Mouse (Mus musculus) embryonic facial prominence, embryonic 15.5 days (tissue): ENCODE data around the gene Sv2b. TPM values are rescaled to one million over a fixed set of nuclear protein-coding genes. Genes with fewer than 3 reads are reported as not detected.

Source experiments
- ATAC-seq: fragments of 200-750 bp; cut with Nextera tagmentation; 2 replicates; pipeline ENCODE4 v1.8.0; 2017; ENCODE audit warnings: low read depth, moderate TSS enrichment; ENCODE audit not compliant: insufficient number of reproducible peaks, low FRiP score, low TSS enrichment
- H3K27ac ChIP-seq: fragments of 300-500 bp; sonication (generic); replicated peaks from 2 replicates; pipeline ENCODE4 v1.5.1; 2015; ENCODE audit warnings: mild to moderate bottlenecking, inconsistent platforms
- H3K27me3 ChIP-seq: fragments of 300-500 bp; sonication (generic); 2 replicates; pipeline ENCODE4 v1.6.1; 2015; ENCODE audit warnings: inconsistent platforms
- H3K36me3 ChIP-seq: fragments of 300-500 bp; sonication (generic); 2 replicates; pipeline ENCODE4 v1.6.1; 2015; ENCODE audit warnings: mild to moderate bottlenecking, inconsistent platforms
- H3K4me1 ChIP-seq: fragments of 300-500 bp; sonication (generic); 2 replicates; pipeline ENCODE4 v1.6.1; 2015; ENCODE audit warnings: inconsistent platforms
- H3K4me2 ChIP-seq: fragments of 300-500 bp; sonication (generic); replicated peaks from 2 replicates; pipeline ENCODE4 v1.6.1; 2015; ENCODE audit warnings: mild to moderate bottlenecking, inconsistent platforms
- H3K4me3 ChIP-seq: fragments of 300-500 bp; sonication (generic); replicated peaks from 2 replicates; pipeline ENCODE4 v1.5.1; 2015; ENCODE audit warnings: mild to moderate bottlenecking, inconsistent platforms
- H3K9ac ChIP-seq: fragments of 300-500 bp; sonication (generic); 2 replicates; pipeline ENCODE4 v1.6.1; 2015; ENCODE audit warnings: inconsistent platforms
- H3K9me3 ChIP-seq: fragments of 300-500 bp; sonication (generic); replicated peaks from 2 replicates; pipeline ENCODE4 v1.6.1; 2016; ENCODE audit warnings: inconsistent platforms
- WGBS: fragments of 180-500 bp; shearing (Covaris S2); methylation state at CpG from one replicate; pipeline ENCODE4 v1.1.7; 2015; 5-methylcytosine and 5-hydroxymethylcytosine counted together
- polyA plus RNA-seq: library from polyadenylated mRNA; unstranded; fragments of >200 nt; fragmentation: Nextera tagmentation; extraction: Ambion mirVana; gene quantifications from 2 replicates; pipeline ENCODE4 v1.2.1, GENCODE M21; 2015

Gene Sv2b
- polyA plus RNA-seq, 1 experiment from 2014 or later = 2.3 TPM

DNA sequence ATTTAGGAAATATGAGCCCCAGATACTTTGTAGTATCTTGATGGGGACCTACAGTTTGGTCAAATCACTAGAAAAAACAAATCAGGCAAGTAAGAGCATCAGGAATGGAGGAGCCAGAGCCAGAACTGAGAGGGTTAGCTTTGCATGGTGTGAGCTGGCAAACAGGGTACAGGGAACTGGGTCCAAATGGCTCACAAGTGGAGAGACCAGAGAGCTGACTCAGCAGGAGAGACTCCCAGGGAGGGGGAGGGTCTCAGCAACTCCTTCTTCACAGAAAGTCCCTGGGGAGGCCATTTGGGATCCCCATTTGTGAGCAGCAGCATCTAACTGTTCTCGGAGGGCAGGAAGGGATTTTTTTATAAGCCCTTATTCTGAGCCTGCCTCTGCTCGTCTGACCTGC, 18.5 kb downstream of the Sv2b start:
- H3K27ac ChIP-seq = no peak overlapping the region
- no peak overlapping the region for H3K4me2 ChIP-seq
- no peaks in the 10 kb centered on the region for H3K36me3 ChIP-seq
- 38% methylated on average over 2 of the region's 2 CpGs for WGBS
- H3K4me3 ChIP-seq = no peak overlapping the region
- no peaks in the 10 kb centered on the region for H3K4me1 ChIP-seq
- no peak for ATAC-seq
- H3K27me3 ChIP-seq = no peaks in the 10 kb centered on the region
- H3K9me3 ChIP-seq = no peaks in the 10 kb centered on the region
- H3K9ac ChIP-seq = no peak overlapping the region

DNA sequence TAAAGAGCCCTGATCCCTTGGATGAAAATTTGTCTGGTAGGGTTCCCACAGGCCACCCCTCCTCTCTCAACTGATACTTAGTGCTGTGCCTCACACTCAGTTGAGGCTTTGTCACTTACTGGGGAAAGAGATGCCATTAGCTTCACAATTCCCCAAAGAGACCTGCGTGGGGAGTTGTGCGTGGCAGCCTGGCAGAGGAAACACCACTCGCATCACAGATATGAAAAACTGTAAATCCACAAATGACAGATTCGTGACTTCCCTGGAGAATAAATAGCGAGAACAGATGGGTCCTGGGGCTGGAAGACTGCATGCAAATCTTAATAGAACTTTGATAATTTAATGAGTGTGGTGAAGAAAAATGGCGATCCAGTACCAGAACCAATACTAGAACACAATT, 21.8 kb downstream of the Sv2b start:
- no peaks in the 10 kb centered on the region for H3K27me3 ChIP-seq
- no peak overlapping the region for H3K4me3 ChIP-seq
- no peak overlapping the region for H3K27ac ChIP-seq
- H3K9me3 ChIP-seq = no peaks in the 10 kb centered on the region
- H3K4me1 ChIP-seq = no peaks in the 10 kb centered on the region
- ATAC-seq = no peak
- H3K9ac ChIP-seq = no peak overlapping the region
- 88% methylated on average over 6 of the region's 6 CpGs for WGBS
- H3K36me3 ChIP-seq = no peaks in the 10 kb centered on the region
- H3K4me2 ChIP-seq = no peak overlapping the region

DNA sequence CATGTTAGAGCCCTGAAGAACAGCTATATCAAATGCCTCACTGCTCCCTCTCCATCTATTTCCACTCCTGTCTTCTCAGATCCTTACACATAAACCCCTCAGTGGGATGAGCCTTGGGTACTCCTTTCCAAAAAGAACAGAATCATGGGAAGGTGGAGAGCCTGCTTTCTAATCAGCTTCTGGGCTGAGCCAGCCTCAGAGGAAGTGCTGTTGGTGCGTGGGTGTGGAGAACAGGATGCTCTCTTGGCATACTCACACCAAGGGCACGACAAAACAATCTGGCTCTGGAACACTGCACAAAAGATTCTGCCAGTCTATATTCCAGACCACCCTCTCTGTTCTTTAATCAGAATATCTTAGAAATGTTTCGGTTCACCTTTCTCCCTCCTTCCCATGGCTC, 26.1 kb downstream of the Sv2b start:
- Histone ChIP-seq H3K4me1 (no peaks in the 10 kb centered on the region), H3K36me3 (no peaks in the 10 kb centered on the region), H3K4me3 (no peak overlapping the region), H3K27ac (no peak overlapping the region), H3K9me3 (no peaks in the 10 kb centered on the region), H3K27me3 (no peaks in the 10 kb centered on the region; the same call in 1 of the 2 replicates), H3K9ac (no peak overlapping the region), H3K4me2 (no peak overlapping the region)
- ATAC-seq = no peak
- WGBS = 73% methylated on average over 3 of the region's 3 CpGs

DNA sequence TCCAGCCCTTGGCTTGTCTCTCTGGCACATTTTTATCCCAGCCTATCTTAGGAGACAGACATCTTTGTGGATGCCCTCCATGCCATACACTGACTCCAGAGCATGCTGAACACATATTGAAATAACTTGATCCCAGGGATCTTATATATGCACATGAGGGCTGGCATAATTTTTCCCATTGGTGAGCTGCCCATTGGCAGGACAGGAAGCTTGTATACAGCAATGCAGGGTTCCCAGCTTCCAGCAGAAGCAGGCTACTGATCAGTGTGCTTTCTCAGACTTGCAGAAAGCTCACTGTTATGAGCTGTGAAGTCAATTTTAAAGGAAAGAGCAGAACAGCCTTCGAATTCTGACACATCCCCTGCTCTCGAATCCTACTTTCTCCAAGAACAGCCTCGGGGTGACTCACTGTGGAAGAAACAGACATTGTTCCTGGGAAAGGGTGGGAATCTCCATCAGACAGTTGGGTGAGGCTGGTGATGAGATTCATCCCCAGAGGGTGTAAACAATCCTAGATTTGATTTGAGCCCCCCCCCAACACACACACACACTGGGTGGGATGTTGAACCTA, 26.9 kb downstream of the Sv2b start:
- Histone ChIP-seq H3K4me2 (no peak overlapping the region), H3K9me3 (no peaks in the 10 kb centered on the region), H3K4me1 (no peaks in the 10 kb centered on the region), H3K36me3 (no peaks in the 10 kb centered on the region), H3K27ac (no peak overlapping the region), H3K27me3 (no peaks in the 10 kb centered on the region; the same call in 1 of the 2 replicates), H3K9ac (no peak overlapping the region), H3K4me3 (no peak overlapping the region)
- no peak for ATAC-seq
- 57% methylated on average over 3 of the region's 3 CpGs for WGBS

DNA sequence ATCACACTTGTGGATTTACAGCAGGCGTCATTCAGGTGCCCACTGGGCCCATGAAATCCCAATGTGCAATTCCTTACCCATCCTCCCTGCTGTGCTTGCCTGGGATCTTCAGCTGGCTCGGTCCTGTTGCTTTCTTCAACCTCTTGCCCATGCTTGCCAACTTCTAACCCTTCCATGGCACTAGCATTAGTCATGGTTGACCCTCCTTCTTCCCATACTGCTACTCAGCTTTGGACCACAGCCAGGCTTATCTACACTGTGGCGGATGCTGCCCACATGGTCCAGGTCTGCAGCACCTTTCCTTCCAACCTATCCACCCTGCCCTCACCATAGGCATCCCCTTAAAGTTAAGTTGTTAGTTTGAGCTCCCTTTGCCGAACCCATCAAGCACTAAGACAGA, 28.0 kb downstream of the Sv2b start:
- H3K27ac ChIP-seq = no peak overlapping the region
- H3K9ac ChIP-seq = no peak overlapping the region
- H3K36me3 ChIP-seq = no peaks in the 10 kb centered on the region
- no peaks in the 10 kb centered on the region for H3K9me3 ChIP-seq
- no peaks in the 10 kb centered on the region for H3K4me1 ChIP-seq
- WGBS = 78% methylated on average over 4 of the region's 4 CpGs
- no peak for ATAC-seq
- no peak overlapping the region for H3K4me3 ChIP-seq
- H3K4me2 ChIP-seq = no peak overlapping the region
- no peaks in the 10 kb centered on the region; the same call in 1 of the 2 replicates for H3K27me3 ChIP-seq

DNA sequence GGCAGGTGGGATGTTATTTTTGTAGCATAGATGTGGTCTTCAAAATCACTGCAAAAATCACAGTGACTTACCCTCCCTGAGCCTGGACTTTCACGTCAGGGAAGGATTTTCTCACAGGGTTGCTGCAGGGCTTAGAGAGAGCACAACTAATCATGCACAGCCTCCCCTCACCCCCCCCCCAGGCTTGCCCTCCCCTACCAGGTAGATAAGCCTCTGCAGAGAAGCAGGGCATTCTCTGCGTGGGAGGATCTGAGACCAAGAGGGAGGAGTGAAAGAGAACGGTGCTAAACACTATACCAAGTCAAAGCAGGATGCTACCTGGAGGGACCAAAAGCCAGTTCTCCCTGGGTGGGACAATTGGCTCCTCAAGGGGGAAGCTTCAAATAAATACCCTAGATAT, 31.2 kb downstream of the Sv2b start:
- H3K9me3 ChIP-seq = no peaks in the 10 kb centered on the region
- 19% methylated on average over 3 of the region's 3 CpGs for whole genome bisulfite sequencing
- H3K27ac ChIP-seq = no peak overlapping the region
- no peak overlapping the region for H3K9ac ChIP-seq
- H3K4me1 ChIP-seq = no peaks in the 10 kb centered on the region
- H3K27me3 ChIP-seq = no peaks in the 10 kb centered on the region; the same call in 1 of the 2 replicates
- no peak for ATAC-seq
- no peak overlapping the region for H3K4me3 ChIP-seq
- H3K4me2 ChIP-seq = no peak overlapping the region
- no peaks in the 10 kb centered on the region for H3K36me3 ChIP-seq

DNA sequence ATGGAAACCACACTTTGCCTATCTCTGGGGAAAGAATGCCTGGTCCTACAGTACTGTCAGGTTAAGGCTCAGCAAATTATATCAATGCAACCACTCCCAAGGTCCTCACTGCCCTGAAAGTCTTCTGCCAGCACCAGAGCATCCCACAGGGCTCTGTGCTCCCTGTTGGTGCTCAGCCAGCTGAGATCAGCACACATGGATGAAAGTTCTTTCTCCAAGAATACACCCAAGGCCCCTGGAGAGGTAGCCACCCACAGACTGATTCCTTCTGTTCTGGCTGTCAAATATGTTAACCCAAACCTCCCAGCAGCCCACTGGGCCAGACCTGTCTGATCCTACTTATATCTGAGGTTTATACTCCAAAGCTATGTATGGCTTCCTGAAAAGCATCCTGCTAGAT, 32.3 kb downstream of the Sv2b start:
- no peaks in the 10 kb centered on the region; the same call in 1 of the 2 replicates for H3K27me3 ChIP-seq
- H3K27ac ChIP-seq = no peak overlapping the region
- no peaks in the 10 kb centered on the region for H3K4me1 ChIP-seq
- ATAC-seq = no peak
- no peak overlapping the region for H3K4me2 ChIP-seq
- no peaks in the 10 kb centered on the region for H3K9me3 ChIP-seq
- H3K4me3 ChIP-seq = no peak overlapping the region
- no peaks in the 10 kb centered on the region for H3K36me3 ChIP-seq
- no peak overlapping the region for H3K9ac ChIP-seq

DNA sequence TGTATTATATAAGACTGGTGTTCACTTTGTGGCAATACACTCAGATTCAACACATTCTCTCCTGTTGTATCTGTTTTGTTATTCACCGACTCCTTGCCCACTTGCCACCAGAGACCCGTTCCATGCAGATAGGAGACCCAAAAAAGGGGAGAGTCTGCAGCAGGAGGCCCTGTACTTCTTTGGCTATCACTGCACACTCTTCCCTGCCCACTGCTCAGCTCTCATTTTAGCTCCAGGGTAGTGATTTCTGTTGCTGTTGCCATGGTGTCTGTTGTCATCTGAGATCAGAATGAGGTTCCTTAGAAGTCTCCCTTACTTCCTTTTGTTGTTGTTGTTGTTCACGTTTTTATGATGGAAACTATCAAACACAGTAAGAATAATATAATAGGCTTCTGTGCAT, 34.5 kb downstream of the Sv2b start:
- WGBS = 66% methylated on average over 3 of the region's 3 CpGs

DNA sequence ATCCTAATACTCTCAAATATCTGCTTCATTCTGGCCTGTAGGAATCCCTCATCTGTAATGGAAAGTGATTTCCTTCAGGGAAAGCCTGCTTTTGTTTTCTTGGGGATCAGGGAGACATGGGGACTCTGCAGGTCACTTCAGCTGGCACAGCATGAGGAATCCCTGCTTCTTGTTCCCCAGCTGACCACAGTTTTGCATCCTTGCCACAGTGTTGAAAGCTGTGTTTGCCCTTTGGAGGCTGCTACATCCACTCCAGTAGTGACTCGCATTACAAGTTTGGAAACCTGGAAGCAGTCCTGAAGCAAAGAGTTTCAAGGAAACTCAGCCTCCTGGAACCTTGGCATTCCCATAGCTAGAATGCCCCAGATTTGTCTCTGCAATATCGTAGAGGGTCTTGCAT, 35.4 kb downstream of the Sv2b start:
- H3K4me3 ChIP-seq = no peak overlapping the region
- no peaks in the 10 kb centered on the region for H3K4me1 ChIP-seq
- no peak overlapping the region for H3K4me2 ChIP-seq
- no peaks in the 10 kb centered on the region for H3K9me3 ChIP-seq
- H3K27me3 ChIP-seq = no peaks in the 10 kb centered on the region
- 64% methylated on average over 2 of the region's 2 CpGs for WGBS
- no peaks in the 10 kb centered on the region for H3K36me3 ChIP-seq
- no peak overlapping the region for H3K27ac ChIP-seq
- H3K9ac ChIP-seq = no peak overlapping the region
- no peak for ATAC-seq

More for the DNA sequence above, 34.5 kb downstream of the Sv2b start:
- no peak for ATAC-seq
- Histone ChIP-seq H3K4me2 (no peak overlapping the region), H3K4me1 (no peaks in the 10 kb centered on the region), H3K27me3 (no peaks in the 10 kb centered on the region), H3K9ac (no peak overlapping the region), H3K36me3 (no peaks in the 10 kb centered on the region), H3K9me3 (no peaks in the 10 kb centered on the region), H3K4me3 (no peak overlapping the region), H3K27ac (no peak overlapping the region)

DNA sequence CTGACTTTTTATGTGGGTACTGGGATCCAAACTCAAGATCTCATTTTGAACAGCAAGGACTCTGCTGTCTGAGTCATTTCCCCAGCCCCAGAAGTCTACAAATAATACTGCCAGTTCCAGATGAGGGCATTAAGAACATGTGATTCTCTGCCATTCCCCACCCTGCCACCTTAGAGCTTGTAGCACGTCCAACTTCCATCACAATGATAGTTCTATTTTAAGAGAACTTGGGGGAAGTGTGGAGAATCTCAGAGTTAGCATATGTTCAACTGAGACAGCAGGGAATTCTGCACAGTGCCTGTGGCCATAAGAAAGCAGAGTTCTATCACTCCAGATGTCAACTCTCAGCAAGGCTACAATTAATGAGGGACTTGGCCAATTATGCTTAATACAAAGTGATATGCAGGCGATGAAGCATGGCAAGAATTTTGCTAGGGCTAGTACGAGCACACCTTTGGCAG, 37.1 kb downstream of the Sv2b start:
- Histone ChIP-seq H3K36me3 (no peaks in the 10 kb centered on the region), H3K4me3 (no peak overlapping the region), H3K4me1 (no peaks in the 10 kb centered on the region), H3K9me3 (no peaks in the 10 kb centered on the region), H3K9ac (no peak overlapping the region), H3K27ac (no peak overlapping the region), H3K27me3 (no peaks in the 10 kb centered on the region), H3K4me2 (no peak overlapping the region)
- no peak for ATAC-seq
- WGBS = 33% methylated on average over 3 of the region's 3 CpGs

DNA sequence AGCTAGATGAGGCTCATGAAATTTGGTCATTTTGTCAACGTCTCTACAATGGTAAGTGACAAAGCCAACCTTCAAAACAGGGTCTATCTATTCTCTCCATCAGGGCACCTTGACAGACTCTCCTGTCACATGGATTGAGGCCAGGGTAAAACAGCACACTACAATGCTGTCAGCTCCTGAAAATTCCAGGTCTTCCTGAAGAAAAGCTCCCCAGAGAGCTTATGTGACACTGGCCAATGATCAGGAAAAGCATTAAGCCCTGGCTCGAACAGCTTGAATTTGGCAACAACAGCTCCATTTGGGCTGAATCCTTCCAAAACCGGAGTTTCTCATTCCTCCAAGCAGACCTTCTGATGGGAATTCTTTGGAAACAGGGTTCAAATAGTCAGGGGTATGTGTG, 37.8 kb downstream of the Sv2b start:
- no peak overlapping the region for H3K4me3 ChIP-seq
- WGBS = 83% methylated on average over 3 of the region's 3 CpGs
- H3K4me1 ChIP-seq = no peaks in the 10 kb centered on the region
- no peak overlapping the region for H3K9ac ChIP-seq
- no peak overlapping the region for H3K4me2 ChIP-seq
- no peak overlapping the region for H3K27ac ChIP-seq
- H3K9me3 ChIP-seq = no peaks in the 10 kb centered on the region
- H3K27me3 ChIP-seq = no peaks in the 10 kb centered on the region
- H3K36me3 ChIP-seq = no peaks in the 10 kb centered on the region
- no peak for ATAC-seq

DNA sequence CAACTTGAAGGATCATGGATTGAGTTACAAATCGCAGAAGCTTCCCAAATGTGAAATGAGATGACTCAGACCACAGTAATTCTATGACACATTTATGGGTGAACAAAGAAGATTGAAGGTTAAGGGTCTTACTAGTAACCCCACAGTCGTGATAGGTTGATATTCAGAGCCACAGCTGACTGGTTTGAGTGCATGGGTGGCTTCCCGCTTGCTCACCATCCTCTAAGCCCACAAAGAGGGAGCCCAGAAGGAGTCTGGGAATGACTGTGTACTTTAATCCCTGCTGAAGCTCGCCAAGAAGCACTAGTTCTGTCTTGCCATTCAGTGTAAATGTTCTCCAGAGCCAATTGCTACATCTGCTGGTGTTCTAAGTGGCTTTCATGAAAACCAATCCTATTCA, 41.8 kb downstream of the Sv2b start:
- no peaks in the 10 kb centered on the region for H3K27me3 ChIP-seq
- H3K4me3 ChIP-seq = no peak overlapping the region
- no peaks in the 10 kb centered on the region for H3K36me3 ChIP-seq
- ATAC-seq = no peak
- H3K9ac ChIP-seq = no peak overlapping the region
- H3K9me3 ChIP-seq = no peaks in the 10 kb centered on the region
- no peaks in the 10 kb centered on the region for H3K4me1 ChIP-seq
- no peak overlapping the region for H3K27ac ChIP-seq
- no peak overlapping the region for H3K4me2 ChIP-seq
- 63% methylated on average over 4 of the region's 4 CpGs for WGBS
